Mouse (Mus musculus) layer of hippocampus, adult 18-20 months (tissue): ENCODE measurements at regions not wholly inside any gene's neighbourhood (a gene's known extent, or its start where the extent isn't known, plus 50 kb on each side); places are given as distances from the start of the nearest gene placed in this dataset.
A peak's percentile ranks its signal among the peaks of the same experiment; 100 is the strongest.
"Not testable (repeated sequence)": the region's sequence is repeated elsewhere in the genome, so short reads cannot be mapped to it uniquely, and the experiment has no call there.

Experiments used
- DNase-seq, 2 experiments: peaks; one replicate each; pipeline ENCODE4 v3.0.0; 2022; ENCODE audit warnings: low spot score in 2 of 2

- DNase-seq = no peak
Observed at GRCm38 (mm10) chr14:114485781-114486180, 606.2 kb upstream of the Gpc5 start.

DNA sequence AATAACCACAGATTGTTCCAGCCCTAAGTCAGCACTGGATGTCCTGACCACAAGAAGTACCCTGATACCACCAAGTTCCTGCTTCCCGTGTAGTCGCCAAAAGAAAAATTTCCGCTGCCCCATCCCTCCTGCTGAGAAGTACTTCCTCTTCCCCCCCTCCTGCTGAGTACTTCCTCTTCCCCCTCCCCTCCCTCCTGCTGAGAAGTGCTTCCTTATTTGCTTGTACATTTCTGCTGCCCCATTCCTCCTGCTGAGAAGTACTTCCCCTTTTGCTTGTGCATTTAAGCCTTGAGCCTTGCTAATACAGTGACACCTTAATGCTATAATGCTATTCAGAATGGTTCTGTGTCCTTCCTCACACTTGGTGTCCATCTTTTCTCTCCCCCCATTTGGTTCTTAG lies 598.6 kb upstream of the Gpc5 start:
- not testable (repeated sequence) for DNase-seq

- no peak for DNase-seq
Observed at GRCm38 (mm10) chr14:114504976-114505375, 587.0 kb upstream of the Gpc5 start.

- peak in 1 of 2 experiments; percentile 48 for DNase-seq
Observed at GRCm38 (mm10) chr14:114547910-114548680, 543.9 kb upstream of the Gpc5 start.

DNA sequence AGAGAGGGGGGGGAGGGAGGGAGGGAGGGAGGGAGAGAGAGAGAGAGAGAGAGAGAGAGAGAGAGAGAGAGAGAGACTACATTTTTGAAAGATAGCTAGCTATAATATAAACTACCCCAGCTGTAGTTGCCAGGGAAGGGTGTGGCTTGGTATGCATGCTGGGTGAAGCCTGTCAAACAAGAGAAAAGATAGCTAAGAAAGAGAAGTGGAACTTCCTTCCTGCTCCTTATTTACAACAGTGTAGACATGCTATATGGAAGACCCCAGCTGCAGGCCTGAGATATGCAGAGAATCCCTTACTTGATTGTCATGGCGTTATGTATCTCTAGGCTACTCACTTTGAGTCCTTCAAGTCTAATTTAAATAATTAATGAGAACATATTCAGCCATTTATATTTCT lies 542.9 kb upstream of the Gpc5 start:
- no peak for DNase-seq

DNA sequence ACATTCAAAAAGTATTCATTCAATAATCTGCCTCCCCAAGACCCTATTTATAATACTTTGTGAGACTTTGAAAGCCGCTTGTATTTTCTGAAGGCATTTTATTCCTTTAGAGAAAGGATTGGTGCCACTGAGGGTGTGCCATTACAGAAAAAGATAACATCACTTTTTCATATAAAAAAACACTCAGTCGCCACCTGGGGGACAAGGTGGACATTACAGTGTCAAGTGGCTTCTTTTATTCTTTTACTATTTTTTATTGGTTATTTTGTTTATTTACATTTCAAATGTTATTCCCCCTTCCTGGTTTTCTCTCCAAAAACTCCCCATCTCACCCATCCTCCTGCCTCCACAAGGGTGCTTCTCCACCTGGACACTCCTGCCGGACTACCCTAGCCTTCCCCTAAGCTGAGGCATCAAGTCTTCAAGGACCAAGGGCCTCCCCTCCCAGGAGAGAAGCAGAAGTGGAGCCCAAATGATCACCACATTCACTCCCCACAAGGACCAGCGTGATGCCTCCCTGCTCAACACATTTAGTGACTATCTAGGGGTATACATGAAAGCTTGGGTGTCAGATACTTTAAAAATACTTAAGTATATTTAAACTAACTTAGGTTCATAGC lies 525.5 kb upstream of the Gpc5 start:
- peak in 1 of 2 experiments; percentile 22 for DNase-seq

GRCm38 (mm10) chr14:114567673-114568309 lies 524.2 kb upstream of the Gpc5 start:
- DNase-seq = peak; percentile 55 to 92

DNA sequence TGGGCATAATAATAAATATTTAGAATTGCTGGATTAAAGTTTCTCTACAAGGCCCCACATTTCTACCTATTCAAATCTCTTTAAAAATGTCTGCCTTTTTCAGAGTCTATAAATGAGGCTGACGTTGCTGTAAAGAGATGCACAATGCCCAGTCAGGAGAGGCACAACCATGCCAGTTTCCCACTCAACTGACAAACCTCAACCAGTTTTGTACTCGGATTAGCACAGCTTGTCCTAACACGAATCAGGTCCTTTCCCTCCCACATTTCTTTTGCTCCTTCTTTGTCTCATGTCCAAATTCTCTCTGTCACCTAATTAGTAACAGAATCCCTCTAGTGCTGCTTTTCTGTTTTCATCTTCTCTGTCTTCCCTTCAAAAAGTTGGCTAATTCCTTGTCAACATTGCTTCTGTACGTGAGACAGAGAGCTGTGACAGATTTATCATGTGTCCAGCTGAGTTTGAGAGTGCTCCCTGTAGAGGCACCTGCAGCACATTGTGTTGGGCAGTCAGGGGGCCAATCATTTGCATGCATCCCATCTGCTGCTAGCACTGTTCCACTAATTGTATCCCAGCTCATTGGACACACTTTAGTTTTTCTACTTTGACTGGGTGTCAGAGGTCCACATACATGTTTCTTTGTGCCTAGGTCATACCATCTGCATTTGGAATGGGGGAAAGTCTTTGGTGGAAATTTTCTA lies 504.5 kb upstream of the Gpc5 start:
- DNase-seq = no peak

DNA sequence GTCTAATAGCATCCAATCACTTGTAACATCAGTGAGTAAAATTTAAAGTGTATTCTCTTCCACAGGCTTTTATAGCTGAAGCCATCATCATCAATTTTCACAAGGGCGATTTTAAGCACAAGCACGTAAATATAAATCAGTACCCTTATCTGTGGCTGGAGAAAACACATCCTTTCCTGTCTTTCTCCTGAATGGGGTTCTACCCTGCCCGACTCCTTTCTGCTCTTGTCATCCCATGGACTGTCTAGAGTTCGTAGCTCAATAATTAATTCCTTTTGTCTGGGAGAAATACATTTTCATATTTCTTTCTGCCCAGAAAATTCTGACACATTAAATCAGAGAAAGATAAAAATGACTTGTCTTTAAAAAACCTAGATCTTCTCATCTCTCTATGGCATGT lies 482.7 kb upstream of the Gpc5 start:
- DNase-seq = no peak

GRCm38 (mm10) chr14:114612400-114612799 lies 479.6 kb upstream of the Gpc5 start:
- no peak for DNase-seq

GRCm38 (mm10) chr14:114656636-114657035 lies 435.4 kb upstream of the Gpc5 start:
- no peak for DNase-seq

DNA sequence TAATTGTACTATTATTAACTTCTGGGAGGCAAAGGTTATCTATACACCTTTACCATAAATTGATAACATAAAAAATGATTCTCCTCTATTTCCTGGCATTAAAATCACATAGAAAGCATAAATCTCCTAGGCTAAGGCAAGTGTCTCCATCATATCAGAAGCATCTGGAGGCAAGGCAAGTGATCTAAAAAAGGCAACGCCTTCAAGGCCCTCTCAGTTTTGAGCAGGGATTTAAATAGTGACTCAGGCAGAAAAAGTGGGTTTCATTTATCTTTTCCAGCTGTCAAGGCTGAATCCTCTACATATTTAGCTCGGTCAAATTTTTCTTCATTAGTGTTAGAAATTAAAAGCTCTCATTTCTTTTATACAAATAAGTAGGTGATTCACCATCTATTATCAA lies 430.0 kb upstream of the Gpc5 start:
- DNase-seq = no peak

- DNase-seq = peak in 1 of 2 experiments; percentile 30
Observed at GRCm38 (mm10) chr14:114685133-114685532, 406.9 kb upstream of the Gpc5 start.

DNA sequence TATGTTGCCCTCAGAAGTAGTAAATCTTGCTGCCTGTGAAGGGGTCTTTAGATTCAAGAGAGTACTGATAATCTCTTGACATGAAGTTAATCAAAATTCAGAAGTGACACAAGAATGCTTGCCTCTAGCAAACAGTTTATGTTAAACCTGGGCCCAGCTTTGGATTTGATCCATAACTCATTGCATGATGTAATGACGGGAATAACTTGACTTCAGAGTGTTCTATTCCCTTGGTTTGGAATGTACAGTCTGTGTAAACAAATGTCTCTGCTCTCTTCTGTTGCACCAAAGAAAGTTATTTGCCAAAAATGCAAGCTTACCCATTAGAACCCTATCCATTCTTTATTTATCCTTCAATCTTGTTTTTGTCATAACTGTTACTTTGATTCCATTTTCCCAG lies 397.1 kb upstream of the Gpc5 start:
- DNase-seq = no peak

GRCm38 (mm10) chr14:114697543-114697942 lies 394.5 kb upstream of the Gpc5 start:
- no peak for DNase-seq

DNA sequence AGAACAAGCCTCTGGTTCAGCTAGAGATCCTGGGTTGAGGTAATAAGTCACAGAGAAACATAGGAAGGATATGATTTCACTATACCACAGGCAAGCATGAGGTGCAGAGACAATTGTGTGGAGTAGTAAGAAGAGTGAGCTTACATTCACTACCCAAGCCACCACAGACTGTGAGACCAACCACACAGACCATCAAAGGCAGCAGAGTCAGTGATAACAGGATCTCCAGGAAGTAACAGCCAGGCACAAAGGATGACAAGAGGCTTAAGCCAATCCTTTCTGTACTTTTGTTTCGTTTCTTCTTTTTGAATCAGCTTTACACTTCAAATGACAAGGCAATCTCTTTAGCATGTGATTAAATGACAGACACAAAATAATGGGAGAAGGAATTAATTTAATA lies 368.9 kb upstream of the Gpc5 start:
- no peak for DNase-seq

- no peak for DNase-seq
Observed at GRCm38 (mm10) chr14:114767323-114767722, 324.7 kb upstream of the Gpc5 start.

DNA sequence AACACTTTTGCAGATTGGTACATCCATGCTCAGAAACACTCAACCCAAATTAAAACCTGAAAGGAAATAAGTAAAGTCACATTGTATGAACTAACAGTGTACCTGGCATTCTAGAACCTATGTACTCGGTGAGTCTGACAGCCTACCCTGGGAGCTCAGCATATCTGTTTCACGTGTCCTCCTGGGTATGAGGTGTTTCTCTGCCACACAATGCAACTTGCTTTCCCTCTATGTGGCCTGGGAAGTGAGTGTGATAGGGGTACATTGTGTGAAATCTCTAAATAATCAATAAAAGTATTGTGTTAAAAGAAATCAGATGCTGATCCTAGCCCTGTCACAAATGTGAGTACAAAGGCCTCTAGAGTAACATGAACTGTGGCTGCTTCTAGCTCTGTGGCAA lies 315.3 kb upstream of the Gpc5 start:
- DNase-seq = no peak

DNA sequence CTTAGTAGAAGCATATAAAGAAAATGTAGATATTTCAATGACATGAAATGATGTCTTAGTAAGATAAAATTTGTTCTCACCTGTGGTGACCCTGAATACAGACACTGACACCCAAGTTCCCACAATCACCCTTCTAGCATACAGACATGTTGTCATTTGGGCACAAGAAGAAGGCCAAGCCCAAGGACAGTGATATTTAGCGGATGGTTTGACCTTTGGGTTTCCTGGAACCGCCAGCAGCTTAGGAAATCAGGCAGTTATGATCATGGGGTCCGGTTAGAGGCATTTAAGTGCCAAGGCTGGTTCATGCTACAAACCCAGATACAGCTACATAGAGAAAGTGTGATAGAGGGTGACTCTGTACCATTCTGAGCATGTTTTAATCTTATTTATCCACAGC lies 310.2 kb upstream of the Gpc5 start:
- DNase-seq = no peak

GRCm38 (mm10) chr14:114790946-114791830 lies 300.8 kb upstream of the Gpc5 start:
- peak; percentile 75 to 91 for DNase-seq

DNA sequence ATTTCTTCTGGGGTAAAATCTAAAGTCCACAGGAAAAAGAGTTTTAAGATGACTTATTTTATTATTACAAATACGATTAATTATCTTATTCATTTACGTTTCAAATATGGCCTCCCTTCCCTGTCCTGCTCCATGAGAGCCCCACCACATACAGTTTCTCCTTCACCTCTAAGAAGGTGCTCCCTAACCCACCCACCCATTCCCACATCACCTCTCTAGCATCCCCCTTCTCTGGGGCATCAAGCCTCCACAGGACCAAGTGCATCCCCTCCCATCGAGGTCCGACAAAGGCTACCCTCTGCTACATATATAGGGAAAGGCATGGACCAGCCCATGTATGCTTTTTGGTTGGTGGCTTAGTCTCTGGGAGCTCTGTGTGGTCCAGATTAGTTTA lies 300.2 kb upstream of the Gpc5 start:
- DNase-seq = no peak
